In genomic region chr16:52064309-52065105, GRCm38 (mm10) we compare ENCODE assay signal across 11 mouse cellular contexts. TPM values are rescaled to one million over a fixed set of nuclear protein-coding genes. Genes with fewer than 3 reads are reported as not detected.
DNase-seq lines count a peak whose midpoint lies in the region; ATAC-seq and TF ChIP-seq lines count a peak whose summit lies in the region.
"Had no signal": no experiment of that assay in that cellular context is flagged by ENCODE, and none has a peak within 500 bp of the region (broad histone marks: within the 10 kb centered on the region; RNA-seq: fewer than 3 reads in every experiment).

No protein-coding gene starts in this region.

- H3K4me1 ChIP-seq in kidney, embryonic 14.5 days (ENCODE audit: control insufficient read depth, insufficient read depth, low read length) = peaks cover 14% of the 10 kb centered on the region
- H3K4me1 ChIP-seq in CH12.LX (ENCODE audit: control insufficient read depth in 1 of 2, insufficient read depth in 2 of 2) = peaks cover 12 to 35% of the 10 kb centered on the region in 2 experiments
- H3K4me1 ChIP-seq in brown adipose tissue, adult 24 weeks (ENCODE audit: control insufficient read depth, insufficient read depth, insufficient read length, low read length) = peaks cover 37% of the 10 kb centered on the region
- peaks cover 27% of the 10 kb centered on the region for H3K4me1 ChIP-seq in limb, embryonic 14.5 days (ENCODE audit: control insufficient read depth, insufficient read depth, low read length)

- H3K4me3 ChIP-seq in kidney, embryonic 14.5 days (ENCODE audit: low read length) = no peak overlapping the region
- no peak overlapping the region for H3K4me3 ChIP-seq in CH12.LX (replicated peaks in 1 of 3; ENCODE audit: low read depth in 2 of 3, low read length in 2 of 3, poor library complexity in 1 of 3)
- H3K4me3 ChIP-seq in brown adipose tissue, adult 24 weeks (ENCODE audit: insufficient read depth, low read depth, low read length) = no peak overlapping the region
- H3K4me3 ChIP-seq in limb, embryonic 14.5 days (replicated peaks; ENCODE audit: low read length) = no peak overlapping the region
- H3K4me3 ChIP-seq: limb, embryonic 12.5 days had no signal

- in situ Hi-C loops in CH12.LX (cut with MboI; ENCODE audit: low pct_ligation_motif_present, low pct_unique_long_range_greater_than_20kb, low sequenced_read_pairs) = no loop called here

- TF ChIP-seq CTCF in CH12.LX (conservative IDR thresholded peaks at IDR 0.05 in 1 of 2, IDR thresholded peaks at IDR 0.05 in 1 of 2; ENCODE audit: low read depth in 2 of 2, low read length in 2 of 2) = no peak

- 66% methylated on average over 12 of the region's 12 CpGs for WGBS in kidney, embryonic 14.5 days
- WGBS in limb, embryonic 14.5 days = 58% methylated on average over 12 of the region's 12 CpGs

- no peak for TF ChIP-seq EP300 in CH12.LX (IDR thresholded peaks at IDR 0.05; ENCODE audit: low read length)

- H3K27ac ChIP-seq in kidney, embryonic 14.5 days (ENCODE audit: low read depth, low read length) = no peak overlapping the region
- H3K27ac ChIP-seq in CH12.LX (ENCODE audit: insufficient read depth, low read depth) = no peak overlapping the region
- peak overlapping the region; percentile 81 for H3K27ac ChIP-seq in brown adipose tissue, adult 24 weeks (replicated peaks; ENCODE audit: low read depth, low read length)
- H3K27ac ChIP-seq in limb, embryonic 14.5 days (replicated peaks; ENCODE audit: low read depth, low read length) = no peak overlapping the region
- H3K27ac ChIP-seq: limb, embryonic 12.5 days had no signal

- no peak for ATAC-seq in kidney, embryonic 14.5 days (ENCODE audit: low FRiP score, low TSS enrichment)
- 0 out of 2 replicates have a peak, but pooled peaks have one; percentile 10 for ATAC-seq in limb, embryonic 14.5 days (ENCODE audit: low FRiP score, low read depth)
- ATAC-seq: forebrain, embryonic 16.5 days had no signal

- no peaks in the 10 kb centered on the region; the same call in 1 of the 2 replicates for H3K79me2 ChIP-seq in CH12.LX (replicated peaks; ENCODE audit: control insufficient read depth, extremely low read depth, insufficient read depth, poor library complexity, severe bottlenecking)

- dilution Hi-C loops in CH12.LX (cut with MboI; ENCODE audit: extremely low pct_ligation_motif_present, extremely low pct_unique_long_range_greater_than_20kb, low sequenced_read_pairs) = no loop called here

- H3K4me2 ChIP-seq in kidney, embryonic 14.5 days (replicated peaks; ENCODE audit: low read depth, low read length) = no peak overlapping the region
- H3K4me2 ChIP-seq in CH12.LX (ENCODE audit: insufficient read depth, low read depth, poor library complexity, severe bottlenecking) = no peak overlapping the region
- H3K4me2 ChIP-seq in limb, embryonic 14.5 days (replicated peaks; ENCODE audit: low read depth, low read length, severe bottlenecking) = no peak overlapping the region
- H3K4me2 ChIP-seq: limb, embryonic 12.5 days had no signal

- no peaks in the 10 kb centered on the region for H3K9me3 ChIP-seq in kidney, embryonic 14.5 days (ENCODE audit: control insufficient read depth, low read length)
- H3K9me3 ChIP-seq in CH12.LX (replicated peaks; ENCODE audit: low read length) = no peaks in the 10 kb centered on the region
- H3K9me3 ChIP-seq in limb, embryonic 14.5 days (ENCODE audit: control insufficient read depth, low read length) = no peaks in the 10 kb centered on the region
- H3K9me3 ChIP-seq: limb, embryonic 12.5 days had no signal

- DNase-seq in kidney, postnatal 10 days = peak; percentile 22
- DNase-seq in CH12.LX (ENCODE audit: extremely low read depth) = no peak
- no peak for DNase-seq in limb, embryonic 14.5 days (ENCODE audit: low spot score)
- no peak for DNase-seq in frontal cortex, postnatal 25 days (ENCODE audit: low spot score in 2 of 2)
- no peak for DNase-seq in cerebellum, postnatal 36 days
- DNase-seq: adrenal gland, postnatal 36 days; right cerebral cortex, postnatal 4 days had no signal

- no peak for TF ChIP-seq RAD21 in CH12.LX (IDR thresholded peaks at IDR 0.05; ENCODE audit: low read depth, low read length)

- no peak overlapping the region for H3K9ac ChIP-seq in kidney, embryonic 14.5 days (ENCODE audit: low read depth, low read length)
- no peak overlapping the region for H3K9ac ChIP-seq in CH12.LX (ENCODE audit: insufficient read depth, low read depth)
- H3K9ac ChIP-seq in limb, embryonic 14.5 days (ENCODE audit: low read depth, low read length, severe bottlenecking) = no peak overlapping the region
- H3K9ac ChIP-seq: limb, embryonic 12.5 days had no signal

- H3K36me3 ChIP-seq in kidney, embryonic 14.5 days (ENCODE audit: control insufficient read depth, insufficient read depth, low read length) = no peaks in the 10 kb centered on the region
- peaks cover 0 to 37% of the 10 kb centered on the region in 2 experiments for H3K36me3 ChIP-seq in CH12.LX (replicated peaks in 1 of 2; ENCODE audit: control insufficient read depth in 1 of 2, insufficient read depth in 1 of 2, low read length in 1 of 2)
- no peaks in the 10 kb centered on the region for H3K36me3 ChIP-seq in limb, embryonic 14.5 days (ENCODE audit: control insufficient read depth, insufficient read depth, low read length)
- H3K36me3 ChIP-seq: limb, embryonic 12.5 days had no signal

- TF ChIP-seq POLR2A in CH12.LX (IDR thresholded peaks at IDR 0.05; ENCODE audit: low read depth, low read length) = no peak
- no peak for TF ChIP-seq POLR2A in limb, embryonic 14.5 days (IDR thresholded peaks at IDR 0.05; ENCODE audit: borderline replicate concordance, extremely low read depth, insufficient read depth, insufficient read length)

- no peaks in the 10 kb centered on the region for H3K27me3 ChIP-seq in kidney, embryonic 14.5 days (ENCODE audit: control insufficient read depth, insufficient read depth, low read length)
- no peaks in the 10 kb centered on the region for H3K27me3 ChIP-seq in CH12.LX (replicated peaks)
- no peaks in the 10 kb centered on the region for H3K27me3 ChIP-seq in limb, embryonic 14.5 days (ENCODE audit: control insufficient read depth, insufficient read depth, low read length)
- H3K27me3 ChIP-seq: limb, embryonic 12.5 days had no signal

TF ChIP-seq in CH12.LX, 34 proteins besides CTCF, POLR2A, EP300 and RAD21:
- TF ChIP-seq NRF1 (IDR thresholded peaks at IDR 0.05; ENCODE audit: low read depth, low read length) (no peak), BHLHE40 (IDR thresholded peaks at IDR 0.05; ENCODE audit: low read depth, low read length) (0 out of 2 replicates have a peak, but pooled peaks have one; percentile 21), CHD2 (IDR thresholded peaks at IDR 0.05; ENCODE audit: low read length) (no peak), ZKSCAN1 (IDR thresholded peaks at IDR 0.05; ENCODE audit: borderline replicate concordance, low read depth, low read length) (no peak), ETS1 (conservative IDR thresholded peaks at IDR 0.05; ENCODE audit: low read depth, low read length) (no peak)

RNA-seq across cellular contexts. Expression of gene Cblb, which starts 33.5 kb away (rescaled TPM):
- polyA plus RNA-seq in kidney, embryonic 14.5 days (2014; fragmentation: Nextera tagmentation; extraction: Ambion mirVana) = 13.9 and 27.2 TPM in 2 replicates
- total RNA-seq in CH12.LX (2012; rRNA removed) (3.5 and 3.8 TPM in 2 replicates), CH12.LX (2014; rRNA removed) (5.4 and 6.3 TPM in 2 replicates)
- polyA plus RNA-seq in CH12.LX (2012; ENCODE audit: insufficient read length, low read depth) = 16.5 and 18.9 TPM in 2 replicates
- polyA plus RNA-seq in brown adipose tissue, adult 24 weeks (2012; ENCODE audit: insufficient read depth, insufficient read length, missing spikeins) = 6.6 and 8.0 TPM in 2 replicates
- polyA plus RNA-seq in limb, embryonic 14.5 days (2012; rRNA removed) = 23.7 and 28.4 TPM in 2 replicates
- 16.9 and 17.5 TPM in 2 replicates for polyA plus RNA-seq in limb, embryonic 14.5 days (2014; fragmentation: Nextera tagmentation; extraction: Ambion mirVana)
